Mouse (Mus musculus) monocyte, adult 5-6 weeks (primary cell): ENCODE data around the gene Nck1. TPM values are rescaled to one million over a fixed set of nuclear protein-coding genes. Genes with fewer than 3 reads are reported as not detected.

Source experiments
- ATAC-seq: fragments of 153-309, 156-312 bp; replicated peaks from 2 replicates; pipeline ENCODE4 v1.8.0; 2017; ENCODE audit warnings: mild to moderate bottlenecking; ENCODE audit not compliant: low TSS enrichment, insufficient number of reproducible peaks, severe bottlenecking, poor library complexity, low FRiP score
- total RNA-seq: library from RNA; stranded (forward); fragments of 200-1000, 200-491, 200-594 nt; gene quantifications from 3 replicates; pipeline ENCODE4 v1.2.3, GENCODE M21; 2017

The Nck1 gene
- total RNA-seq: 73.1 to 81.8 TPM (median 81.6 TPM) in 3 replicates

DNA sequence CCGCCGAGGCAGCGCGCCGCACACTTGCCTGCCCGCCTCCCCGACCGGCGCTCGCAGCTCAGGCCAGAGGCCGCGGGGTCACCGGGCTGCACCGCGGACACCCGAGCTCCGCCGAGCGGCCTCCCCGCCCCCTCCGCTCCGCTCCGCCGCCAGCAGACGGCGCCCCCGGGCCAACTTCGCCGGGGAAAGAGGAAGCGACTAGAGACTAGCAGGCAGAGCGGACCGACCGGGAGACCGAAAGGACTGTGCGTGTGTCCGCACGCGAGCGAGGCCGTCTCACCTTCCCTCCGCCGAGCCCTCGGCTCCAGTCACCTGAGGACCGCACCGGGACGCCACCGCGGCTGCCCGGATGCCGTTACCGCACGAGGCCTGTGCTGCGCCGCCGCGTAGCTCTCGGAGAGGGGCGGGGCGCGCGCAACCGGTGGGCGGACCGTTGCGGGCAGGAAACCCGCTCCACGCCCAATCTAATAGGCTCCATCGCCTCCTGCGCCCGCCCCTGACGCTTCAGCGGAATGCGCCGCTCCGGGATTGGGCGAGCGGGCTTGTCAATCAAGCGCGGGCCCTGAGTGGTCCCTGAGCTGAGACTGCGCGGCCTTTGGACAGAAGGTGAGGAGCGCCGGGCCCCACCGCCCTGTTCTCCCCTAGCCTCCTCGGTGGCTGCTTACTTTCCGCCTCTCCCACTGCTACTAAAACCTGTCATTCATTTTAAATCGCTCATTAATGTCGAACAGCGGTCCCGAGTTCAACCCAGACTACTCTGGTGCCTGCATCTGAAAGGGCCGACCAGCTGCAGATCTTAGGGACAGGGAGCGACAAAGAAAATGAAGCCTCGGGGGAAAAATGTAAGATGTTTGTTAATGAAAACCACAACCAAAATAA lies at the start of gene Nck1:
Nck1 (minus strand) TSS at position 420 of the 879 bp plus-strand sequence.
- ATAC-seq: peak; percentile 96

- no peak for ATAC-seq
Observed at GRCm38 (mm10) chr9:100590462-100590861, 44.5 kb upstream of the Nck1 start.

DNA sequence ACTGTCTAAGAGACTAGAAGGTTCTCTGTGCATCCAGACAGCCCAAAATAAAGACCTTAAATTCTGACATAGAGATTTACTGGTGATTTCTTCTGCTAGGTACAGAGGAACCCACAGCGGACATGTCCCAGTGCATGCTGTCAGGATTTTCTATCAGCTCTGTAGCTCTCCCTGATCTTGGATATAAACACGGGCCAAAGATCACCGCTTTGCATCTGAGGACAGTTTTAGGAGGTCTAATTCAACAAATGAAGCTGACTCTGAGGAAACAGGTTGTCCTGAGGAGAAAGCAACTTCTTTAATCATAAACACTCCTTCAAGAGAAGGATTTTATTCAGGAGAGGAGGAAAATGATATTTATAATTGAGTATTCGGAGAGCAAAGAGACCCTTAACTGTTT lies 38.1 kb upstream of the Nck1 start:
- ATAC-seq: no peak

- ATAC-seq: no peak
Observed at GRCm38 (mm10) chr9:100582883-100583575, 37.1 kb upstream of the Nck1 start.

- no peak for ATAC-seq
Observed at GRCm38 (mm10) chr9:100581543-100582492, 35.9 kb upstream of the Nck1 start.

DNA sequence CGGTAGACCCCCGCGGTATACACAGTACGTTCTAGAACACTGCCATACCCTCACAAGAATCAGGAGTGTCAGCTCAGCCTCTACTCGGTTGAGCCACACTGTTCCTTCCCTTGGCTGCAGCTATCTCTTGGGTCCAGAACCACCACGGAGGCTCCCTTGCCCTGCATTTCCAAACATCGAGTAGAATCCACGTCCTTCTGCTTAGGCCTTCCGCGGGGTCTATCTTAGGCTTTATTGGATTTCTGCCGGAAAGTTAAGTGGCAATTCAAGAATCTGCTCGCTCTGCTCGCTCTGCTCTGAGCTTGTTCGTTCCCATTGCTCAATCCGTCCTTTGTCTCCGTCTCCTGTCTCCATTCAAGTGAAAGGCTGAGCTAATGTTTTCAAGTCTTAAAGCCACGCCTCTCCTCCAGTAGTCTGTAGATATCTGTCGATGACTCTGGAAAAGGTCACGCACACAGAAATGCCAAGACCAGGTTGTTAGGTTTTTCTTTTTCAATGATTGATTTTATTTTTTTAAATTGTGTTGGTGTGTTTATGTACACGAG lies 34.3 kb upstream of the Nck1 start:
- no peak for ATAC-seq

DNA sequence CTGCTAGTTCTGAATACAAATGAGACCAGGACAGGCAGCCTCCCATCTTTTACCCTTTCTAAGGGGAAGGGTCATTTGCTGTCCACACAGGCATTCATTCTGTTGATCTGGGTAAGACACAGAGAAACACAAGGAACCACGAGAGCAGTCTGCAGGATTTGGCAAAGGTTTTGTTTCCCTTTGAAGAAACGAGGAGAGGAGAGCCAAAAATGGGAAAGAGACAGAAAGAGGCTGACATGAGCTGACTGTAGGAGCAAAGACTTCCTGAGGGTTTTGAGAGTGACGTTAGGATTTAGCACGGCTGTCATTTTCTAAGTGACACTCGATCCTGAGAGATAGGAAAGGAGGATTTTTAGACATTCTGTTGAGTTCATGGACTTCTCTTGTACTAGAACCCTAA lies 28.0 kb upstream of the Nck1 start:
- no peak for ATAC-seq

- no peak for ATAC-seq
Observed at GRCm38 (mm10) chr9:100573300-100573699, 27.4 kb upstream of the Nck1 start.

DNA sequence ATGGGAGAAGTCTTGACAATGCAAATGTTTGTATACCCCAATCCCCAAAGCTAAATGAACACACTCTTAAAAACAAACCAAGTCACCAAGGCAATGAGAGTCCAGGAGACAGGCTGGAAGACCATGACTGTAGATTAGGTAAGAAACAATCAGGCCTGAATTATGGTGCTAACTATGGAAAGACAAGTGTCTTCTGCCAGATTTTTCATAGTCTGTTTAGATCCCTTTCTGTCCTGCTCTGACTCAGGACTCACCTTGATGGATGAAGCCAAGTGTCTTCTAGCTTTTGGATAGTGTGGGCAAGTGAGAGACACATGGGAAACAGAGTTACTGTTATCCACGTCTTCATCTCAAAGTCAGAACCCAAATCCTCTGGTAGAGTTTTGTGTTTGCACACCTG lies 25.6 kb upstream of the Nck1 start:
- no peak for ATAC-seq

- no peak for ATAC-seq
Observed at GRCm38 (mm10) chr9:100570626-100571233, 24.8 kb upstream of the Nck1 start, which contains the start of gene Slc35g2. Slc35g2 (minus strand) TSS chr9:100571090.

GRCm38 (mm10) chr9:100569798-100570625 lies 24.1 kb upstream of the Nck1 start:
- no peak for ATAC-seq

GRCm38 (mm10) chr9:100560251-100560890 lies 14.4 kb upstream of the Nck1 start:
- ATAC-seq: no peak

DNA sequence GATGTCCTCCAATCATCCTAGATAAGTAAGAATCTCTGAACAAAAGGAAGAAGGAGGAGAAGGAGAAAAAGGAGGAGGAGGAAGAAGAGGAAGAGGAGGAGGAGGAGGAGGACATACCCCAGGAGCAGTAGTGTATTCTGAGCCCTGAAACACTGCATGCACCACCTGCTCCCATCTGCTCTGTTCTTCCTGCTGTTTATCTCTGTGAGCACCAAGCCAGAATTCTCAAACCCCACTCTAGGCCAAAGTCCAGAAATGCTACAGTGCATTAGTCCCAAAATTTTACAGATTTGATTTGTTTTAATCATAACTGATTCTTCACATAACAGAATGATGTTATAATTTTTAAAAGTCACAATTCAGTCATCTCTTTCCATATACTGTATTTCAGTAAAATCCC lies 13.1 kb upstream of the Nck1 start:
- ATAC-seq: no peak

DNA sequence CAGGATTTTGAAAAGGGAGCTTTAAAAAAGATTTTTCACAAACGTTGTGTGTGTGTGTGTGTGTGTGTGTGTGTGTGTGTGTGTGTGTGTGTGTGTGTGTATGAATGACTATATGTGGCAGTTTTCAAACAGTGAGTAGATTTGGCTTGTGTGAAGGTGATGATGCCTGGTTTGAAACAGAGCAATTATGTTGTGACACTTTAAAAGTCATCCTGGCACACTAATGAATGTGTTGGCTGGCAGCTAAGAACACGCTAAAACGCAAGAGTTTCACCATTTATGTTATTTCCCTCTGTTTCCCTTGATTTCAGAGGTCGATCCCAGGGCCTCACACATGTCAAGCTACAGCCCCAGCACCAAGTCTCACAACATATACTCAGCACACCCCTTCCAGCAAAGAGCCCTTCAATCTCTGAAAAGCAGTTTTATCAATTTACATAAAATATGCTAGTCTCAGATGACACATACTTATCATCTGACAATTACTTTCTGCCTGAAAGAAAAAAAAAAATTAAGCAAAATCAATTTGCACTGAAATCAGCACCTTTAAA lies 12.2 kb upstream of the Nck1 start:
- ATAC-seq: no peak

- ATAC-seq: no peak
Observed at GRCm38 (mm10) chr9:100555686-100556085, 9.8 kb upstream of the Nck1 start.

DNA sequence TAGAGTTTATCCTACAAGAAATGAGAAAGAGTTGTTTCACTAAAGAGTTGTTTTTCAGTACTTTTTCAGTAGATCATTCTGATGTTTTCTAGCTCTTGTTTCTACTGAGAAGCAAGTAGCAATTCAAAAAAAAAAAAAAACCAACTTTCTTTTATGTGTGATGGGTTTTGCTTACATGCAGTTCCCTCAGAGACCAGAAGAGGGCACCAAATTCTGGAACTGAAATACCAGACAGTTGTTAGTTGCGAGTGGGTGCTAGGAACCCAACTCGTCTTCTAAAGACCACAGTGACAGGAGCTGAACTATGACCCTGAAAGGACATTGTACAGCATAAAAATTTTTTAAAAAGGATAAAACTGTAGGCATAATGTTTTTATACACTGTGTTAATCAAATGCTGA lies 2.4 kb upstream of the Nck1 start:
- no peak for ATAC-seq

DNA sequence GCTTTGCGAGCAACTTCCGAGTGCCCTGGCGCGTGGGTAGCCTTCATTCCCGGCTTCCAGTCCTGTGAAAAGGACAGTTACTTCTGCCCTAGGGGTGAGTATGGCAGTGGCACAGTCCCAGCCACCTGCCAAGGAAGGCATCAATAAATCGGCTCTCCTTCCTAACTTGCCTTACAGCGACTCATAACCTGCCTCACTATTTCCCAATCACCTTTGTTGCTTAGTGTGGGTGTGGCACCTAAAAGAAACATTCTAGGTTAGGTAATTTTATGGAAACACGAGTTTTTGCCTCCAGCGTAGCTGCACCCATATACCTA lies 618 bp upstream of the Nck1 start:
- ATAC-seq: no peak
